Mouse (Mus musculus): Measurements from ENCODE around the gene St6galnac3. TPM values are rescaled to one million over a fixed set of nuclear protein-coding genes. Genes with fewer than 3 reads are reported as not detected.

St6galnac3 gene
- polyA plus RNA-seq (2012; rRNA removed): 4.4 and 8.4 TPM in 2 replicates

DNA sequence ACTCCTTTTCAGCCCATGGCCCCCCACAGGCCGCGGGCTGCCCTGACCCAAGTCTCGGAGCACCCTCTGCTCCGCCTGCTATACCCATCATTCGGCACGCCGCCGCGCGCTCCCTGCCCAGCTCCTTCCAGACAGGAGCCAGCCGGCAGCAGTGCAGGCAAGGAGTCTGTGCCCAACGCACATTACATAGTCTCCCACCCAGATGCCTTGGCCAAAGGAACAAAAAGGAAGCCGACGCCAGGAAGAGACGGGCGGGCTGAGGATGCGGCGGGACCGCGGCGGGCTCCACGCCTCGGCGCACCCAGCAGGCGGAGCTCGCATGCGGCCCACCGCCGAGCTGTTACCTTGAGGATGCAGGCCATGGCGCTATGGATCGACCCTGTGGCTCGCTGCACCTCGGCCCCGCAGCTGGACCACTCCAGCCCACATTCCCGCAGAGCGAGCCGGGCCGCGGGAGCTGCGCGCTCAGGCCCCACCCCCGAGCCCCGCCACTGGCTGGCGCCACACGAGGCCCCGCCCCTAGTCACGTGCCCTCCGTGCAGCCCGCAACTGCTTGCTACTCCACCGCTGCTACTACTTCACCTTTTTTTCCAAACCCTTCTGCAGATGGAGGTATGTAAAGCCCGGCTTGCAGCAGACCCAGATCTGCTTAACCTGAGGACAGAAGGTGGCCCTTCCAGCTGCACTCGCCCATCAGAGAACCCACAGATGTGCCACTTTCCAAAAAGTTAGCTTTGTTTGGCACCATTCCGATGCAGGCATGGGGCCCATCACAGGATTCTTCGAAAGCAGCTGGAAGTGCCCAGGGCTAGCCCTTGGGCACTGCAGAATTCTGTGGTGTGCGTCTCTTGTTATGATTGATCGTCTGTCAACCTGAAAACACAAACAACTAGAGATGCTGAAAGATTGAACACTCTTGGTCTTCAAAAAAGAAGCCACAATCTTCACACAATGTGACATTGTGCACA lies at the start of gene St6galnac3:
Gene St6galnac3, minus strand, starts transcription at position 474 of the 968 bp plus-strand sequence.
- 1% methylated on average over 56 of the region's 56 CpGs for WGBS
- Histone ChIP-seq H3K4me1 (ENCODE audit: control insufficient read depth, insufficient read depth, low read length) (peaks cover 2% of the 10 kb centered on the region; the same call in 1 of the 2 replicates), H3K4me3 (replicated peaks; ENCODE audit: extremely low read depth, low read depth, low read length) (peak within 1 kb of the TSS; percentile 63)
- peak; percentile 73 for DNase-seq
- TF ChIP-seq CTCF (IDR thresholded peaks at IDR 0.05; ENCODE audit: insufficient read depth, low read length) (no peak), POLR2A (IDR thresholded peaks at IDR 0.05; ENCODE audit: borderline replicate concordance, extremely low read depth, low read depth, low read length) (peak; percentile 37; the same call in 1 of the 2 replicates)

DNA sequence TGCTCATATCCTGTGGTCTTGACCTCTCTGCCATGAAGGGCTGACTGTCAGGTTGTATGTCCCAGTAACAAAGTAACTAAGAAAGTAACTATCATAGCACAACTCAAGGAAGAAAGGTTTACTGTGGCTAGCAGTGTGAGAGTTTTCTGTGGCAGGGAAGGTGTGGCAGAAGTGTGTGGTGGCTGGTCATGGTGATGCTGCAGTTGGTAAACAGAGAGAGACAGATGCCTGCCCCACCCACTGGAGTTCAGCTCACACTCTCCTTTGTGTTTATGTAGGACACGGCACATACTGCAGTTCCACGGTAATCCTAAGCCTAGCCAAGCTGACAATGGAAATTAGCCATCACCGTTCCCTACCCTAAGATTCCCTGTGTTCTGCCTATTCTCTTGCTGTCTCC lies 49.6 kb upstream of the St6galnac3 start:
- TF ChIP-seq POLR2A (IDR thresholded peaks at IDR 0.05; ENCODE audit: borderline replicate concordance, extremely low read depth, low read depth, low read length) (no peak), CTCF (IDR thresholded peaks at IDR 0.05; ENCODE audit: insufficient read depth, low read length) (no peak)
- WGBS: 73% methylated on average over 3 of the region's 3 CpGs

DNA sequence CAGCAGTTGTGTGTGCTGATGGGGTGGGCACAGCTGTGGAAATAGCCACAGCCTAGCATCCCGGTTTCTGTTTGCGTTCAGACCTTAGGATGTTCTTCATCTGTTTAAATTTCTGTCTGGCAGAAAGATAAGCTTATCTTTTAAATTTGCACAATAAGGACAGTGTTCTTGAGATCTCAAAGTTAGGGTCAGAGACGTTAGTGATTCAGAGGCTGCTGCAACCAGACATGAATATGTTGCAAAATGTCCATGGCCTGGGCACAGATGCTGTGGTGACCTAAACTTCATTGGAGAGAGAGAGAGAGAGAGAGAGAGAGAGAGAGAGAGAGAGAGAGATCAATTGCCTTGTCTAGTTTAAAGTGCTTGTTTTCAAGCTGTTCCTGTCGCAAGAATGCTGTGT lies 46.5 kb upstream of the St6galnac3 start:
- no peak for DNase-seq
- no peak overlapping the region for H3K4me3 ChIP-seq (replicated peaks; ENCODE audit: extremely low read depth, low read depth, low read length)
- TF ChIP-seq POLR2A (IDR thresholded peaks at IDR 0.05; ENCODE audit: borderline replicate concordance, extremely low read depth, low read depth, low read length) (no peak), CTCF (IDR thresholded peaks at IDR 0.05; ENCODE audit: insufficient read depth, low read length) (no peak)
- H3K4me1 ChIP-seq (ENCODE audit: control insufficient read depth, insufficient read depth, low read length): no peaks in the 10 kb centered on the region
- WGBS: 44% methylated on average over 4 of the region's 4 CpGs

More for the DNA sequence above, 49.6 kb upstream of the St6galnac3 start:
- H3K4me1 ChIP-seq (ENCODE audit: control insufficient read depth, insufficient read depth, low read length): no peaks in the 10 kb centered on the region
- DNase-seq: no peak
- no peak overlapping the region for H3K4me3 ChIP-seq (replicated peaks; ENCODE audit: extremely low read depth, low read depth, low read length)

DNA sequence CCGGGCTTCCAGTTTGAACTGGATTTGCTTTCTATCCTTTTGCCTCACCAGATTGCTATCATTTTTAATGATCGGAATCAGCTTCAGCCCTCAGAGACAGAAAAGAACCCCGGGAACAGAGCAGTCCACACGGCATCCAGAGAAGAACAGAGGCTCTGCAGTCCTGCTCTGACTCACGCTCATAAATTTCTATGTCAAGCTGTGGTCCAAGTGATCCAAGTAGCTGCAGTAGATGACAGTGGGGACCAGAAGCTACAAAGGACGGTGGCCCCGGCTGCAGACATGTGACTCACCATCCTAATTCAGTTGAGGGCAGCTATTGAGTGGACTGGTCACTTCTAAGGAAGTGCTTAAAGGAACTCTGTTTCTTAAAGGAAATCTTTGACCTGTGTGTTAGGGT lies 45.6 kb upstream of the St6galnac3 start:
- Histone ChIP-seq H3K4me1 (ENCODE audit: control insufficient read depth, insufficient read depth, low read length) (no peaks in the 10 kb centered on the region), H3K4me3 (replicated peaks; ENCODE audit: extremely low read depth, low read depth, low read length) (no peak overlapping the region)
- no peak for DNase-seq
- no peak for TF ChIP-seq POLR2A (IDR thresholded peaks at IDR 0.05; ENCODE audit: borderline replicate concordance, extremely low read depth, low read depth, low read length)
- no peak for TF ChIP-seq CTCF (IDR thresholded peaks at IDR 0.05; ENCODE audit: insufficient read depth, low read length)
- 52% methylated on average over 7 of the region's 7 CpGs for WGBS

DNA sequence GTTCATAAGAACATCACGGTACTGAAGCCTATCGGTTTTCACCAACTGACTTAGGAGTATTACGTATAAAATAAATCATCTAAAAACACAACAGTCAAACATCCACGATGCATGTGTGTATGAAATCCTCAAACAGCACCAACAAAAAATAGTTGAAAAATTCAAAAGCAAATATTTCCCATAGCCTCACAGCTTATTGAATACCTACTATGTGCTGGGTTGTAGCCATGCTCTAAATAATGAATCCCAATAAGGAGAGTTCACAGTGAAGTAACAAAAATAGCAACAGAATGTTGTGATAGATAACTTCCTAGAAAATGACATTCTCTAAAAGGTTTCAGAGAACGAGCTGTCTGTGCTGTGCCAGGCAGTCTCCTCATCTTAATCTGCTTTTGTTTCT lies 44.2 kb upstream of the St6galnac3 start:
- TF ChIP-seq CTCF (IDR thresholded peaks at IDR 0.05; ENCODE audit: insufficient read depth, low read length) (no peak), POLR2A (IDR thresholded peaks at IDR 0.05; ENCODE audit: borderline replicate concordance, extremely low read depth, low read depth, low read length) (no peak)
- no peak for DNase-seq
- Histone ChIP-seq H3K4me1 (ENCODE audit: control insufficient read depth, insufficient read depth, low read length) (no peaks in the 10 kb centered on the region), H3K4me3 (replicated peaks; ENCODE audit: extremely low read depth, low read depth, low read length) (no peak overlapping the region)
- WGBS: 79% methylated on average over 5 of the region's 5 CpGs

DNA sequence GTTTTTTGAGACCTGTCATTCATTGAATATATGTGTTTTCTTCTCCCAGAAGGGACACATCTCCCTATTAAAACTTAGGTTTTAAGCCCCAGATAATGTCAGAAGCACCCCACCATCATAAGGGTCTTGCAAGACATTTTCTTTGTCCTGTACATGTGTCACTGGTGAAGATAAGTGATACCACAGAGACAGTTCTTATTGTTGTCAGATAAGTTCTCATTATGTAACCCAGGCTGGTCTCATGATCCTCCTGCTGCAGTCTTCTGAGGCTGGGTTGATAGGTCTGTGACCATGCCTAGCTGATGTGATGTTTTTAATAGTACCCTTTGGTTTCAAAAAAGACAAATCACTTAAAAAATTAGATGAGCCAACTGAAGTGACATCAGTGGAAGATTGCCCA lies 40.2 kb upstream of the St6galnac3 start:
- no peak overlapping the region for H3K4me3 ChIP-seq (replicated peaks; ENCODE audit: extremely low read depth, low read depth, low read length)

DNA sequence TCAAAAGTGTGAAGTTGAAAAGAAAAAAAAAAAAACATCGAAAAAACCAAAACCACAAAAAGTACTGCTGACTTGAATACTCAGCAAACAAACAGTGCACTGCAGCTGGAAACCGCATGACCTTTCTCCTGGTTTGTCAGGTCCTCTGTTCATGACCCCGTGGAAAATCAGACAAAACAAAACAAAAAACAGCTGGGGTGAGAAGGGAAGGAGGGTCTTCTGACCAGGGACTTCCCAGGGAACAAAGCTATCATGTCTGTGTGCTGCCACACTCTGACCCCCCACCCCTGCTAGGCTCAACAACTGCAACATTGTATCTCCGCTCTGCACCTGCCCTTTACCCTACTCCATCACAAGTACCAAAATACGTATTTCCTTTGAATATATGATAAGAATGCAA lies 39.8 kb upstream of the St6galnac3 start:
- H3K4me3 ChIP-seq (replicated peaks; ENCODE audit: extremely low read depth, low read depth, low read length): no peak overlapping the region

More for the DNA sequence above, 40.2 kb upstream of the St6galnac3 start:
- no peak for DNase-seq
- H3K4me1 ChIP-seq (ENCODE audit: control insufficient read depth, insufficient read depth, low read length): no peaks in the 10 kb centered on the region
- TF ChIP-seq POLR2A (IDR thresholded peaks at IDR 0.05; ENCODE audit: borderline replicate concordance, extremely low read depth, low read depth, low read length): no peak
- no peak for TF ChIP-seq CTCF (IDR thresholded peaks at IDR 0.05; ENCODE audit: insufficient read depth, low read length)

DNA sequence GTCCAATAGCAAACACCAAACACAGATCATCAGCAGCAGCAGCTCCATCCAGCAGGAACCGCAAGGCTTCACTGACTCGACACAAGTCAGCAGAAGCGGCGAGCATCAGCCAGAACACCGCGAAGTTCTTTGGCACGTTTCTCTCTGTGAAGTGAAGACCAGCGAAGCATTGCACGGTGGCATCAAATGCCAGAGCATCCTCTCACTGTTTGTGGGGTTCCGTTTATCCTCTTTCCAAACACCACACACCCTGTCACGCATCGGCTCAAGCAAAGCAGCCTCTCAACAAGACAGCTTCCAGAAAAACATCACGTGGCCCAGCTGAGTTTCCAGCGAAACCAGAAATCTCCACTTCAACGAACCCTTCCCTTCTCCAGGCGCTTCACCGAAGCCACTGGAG lies 36.2 kb upstream of the St6galnac3 start:
- DNase-seq: no peak
- Histone ChIP-seq H3K4me1 (ENCODE audit: control insufficient read depth, insufficient read depth, low read length) (no peaks in the 10 kb centered on the region), H3K4me3 (replicated peaks; ENCODE audit: extremely low read depth, low read depth, low read length) (no peak overlapping the region)
- TF ChIP-seq CTCF (IDR thresholded peaks at IDR 0.05; ENCODE audit: insufficient read depth, low read length): no peak
- TF ChIP-seq POLR2A (IDR thresholded peaks at IDR 0.05; ENCODE audit: borderline replicate concordance, extremely low read depth, low read depth, low read length): no peak
- 79% methylated on average over 17 of the region's 17 CpGs for WGBS

More for the DNA sequence above, 39.8 kb upstream of the St6galnac3 start:
- TF ChIP-seq CTCF (IDR thresholded peaks at IDR 0.05; ENCODE audit: insufficient read depth, low read length) (no peak), POLR2A (IDR thresholded peaks at IDR 0.05; ENCODE audit: borderline replicate concordance, extremely low read depth, low read depth, low read length) (no peak)
- 53% methylated on average over 5 of the region's 5 CpGs for WGBS
- no peak for DNase-seq
- H3K4me1 ChIP-seq (ENCODE audit: control insufficient read depth, insufficient read depth, low read length): no peaks in the 10 kb centered on the region

DNA sequence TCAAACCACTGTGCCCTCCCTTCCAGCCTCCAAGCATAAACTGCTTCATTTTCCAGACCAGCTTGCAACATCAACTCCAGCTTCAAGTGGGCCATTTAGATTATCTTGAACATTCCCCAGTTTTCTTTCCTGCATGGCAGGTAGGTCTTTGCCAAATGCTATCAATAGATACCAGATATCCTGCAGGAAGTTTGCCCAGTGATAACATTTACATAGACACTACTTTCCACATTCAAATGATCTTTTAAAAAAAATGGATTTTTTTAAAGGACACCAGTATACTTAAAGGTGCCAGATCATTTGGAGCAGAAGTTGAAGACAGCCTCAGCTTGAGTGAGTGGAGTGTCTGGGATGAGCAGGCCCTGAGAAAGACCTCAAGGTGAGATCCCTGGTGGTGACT lies 34.3 kb upstream of the St6galnac3 start:
- TF ChIP-seq POLR2A (IDR thresholded peaks at IDR 0.05; ENCODE audit: borderline replicate concordance, extremely low read depth, low read depth, low read length): no peak
- TF ChIP-seq CTCF (IDR thresholded peaks at IDR 0.05; ENCODE audit: insufficient read depth, low read length): no peak
- Histone ChIP-seq H3K4me1 (ENCODE audit: control insufficient read depth, insufficient read depth, low read length) (peaks cover 2% of the 10 kb centered on the region), H3K4me3 (replicated peaks; ENCODE audit: extremely low read depth, low read depth, low read length) (no peak overlapping the region)
- no peak for DNase-seq

All from lung, adult 2 months (tissue).